Mouse (Mus musculus) kidney, postnatal 14 days (tissue): ENCODE measurements at regions not wholly inside any gene's neighbourhood (a gene's known extent, or its start where the extent isn't known, plus 50 kb on each side); places are given as distances from the start of the nearest gene placed in this dataset.
"Not testable (repeated sequence)": the region's sequence is repeated elsewhere in the genome, so short reads cannot be mapped to it uniquely, and the experiment has no call there.

Experiments used
- DNase-seq: peaks from one replicate; pipeline ENCODE4 v3.0.0; 2022; ENCODE audit warnings: mixed read lengths

DNA sequence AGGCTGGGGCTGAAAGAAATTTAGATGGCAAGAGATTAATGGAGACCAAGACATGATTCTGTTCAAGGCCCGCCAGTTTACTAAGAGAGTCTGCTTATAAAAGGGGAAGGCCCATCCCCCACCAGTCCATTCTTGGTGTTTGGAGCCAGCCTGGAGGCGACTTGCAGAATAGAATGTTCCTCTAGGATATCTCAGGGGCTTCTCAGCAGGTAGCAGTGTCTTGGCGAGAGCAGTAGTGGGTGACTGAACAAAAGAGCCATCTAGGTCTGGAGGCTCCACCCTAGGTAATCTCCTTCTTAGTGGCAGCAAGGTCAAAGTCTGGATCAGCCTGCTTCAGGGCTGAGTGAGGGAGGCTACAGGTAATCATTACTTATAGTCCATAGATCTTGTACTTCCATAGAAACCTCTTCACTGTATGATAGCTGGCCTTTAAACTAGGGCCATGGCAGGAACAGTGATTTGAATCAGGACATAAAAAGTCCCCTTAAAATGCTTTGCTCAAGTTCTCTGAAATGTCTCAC lies 166.0 kb upstream of the Gm5538 start:
- DNase-seq, result not testable (repeated sequence)

DNA sequence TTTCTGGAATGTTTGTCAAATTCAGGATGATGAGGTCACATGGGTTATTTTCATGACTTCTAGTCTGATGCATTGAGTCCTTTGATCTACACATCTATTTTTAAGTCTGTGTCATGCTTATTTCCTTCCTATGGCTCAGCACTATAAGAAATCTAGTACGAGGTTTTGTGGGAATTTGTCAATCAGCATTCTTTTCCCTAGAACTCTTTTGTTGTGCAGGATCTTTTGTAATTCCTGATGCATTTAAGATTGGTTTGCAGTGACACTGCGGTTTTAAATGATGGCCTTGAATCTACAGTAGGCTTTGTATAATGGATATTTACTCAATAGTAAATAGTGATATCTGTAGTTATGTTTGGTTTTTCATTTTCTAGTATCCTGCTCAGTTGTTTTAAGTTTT lies 187.0 kb upstream of the Gm5538 start:
- DNase-seq, result no peak

DNA sequence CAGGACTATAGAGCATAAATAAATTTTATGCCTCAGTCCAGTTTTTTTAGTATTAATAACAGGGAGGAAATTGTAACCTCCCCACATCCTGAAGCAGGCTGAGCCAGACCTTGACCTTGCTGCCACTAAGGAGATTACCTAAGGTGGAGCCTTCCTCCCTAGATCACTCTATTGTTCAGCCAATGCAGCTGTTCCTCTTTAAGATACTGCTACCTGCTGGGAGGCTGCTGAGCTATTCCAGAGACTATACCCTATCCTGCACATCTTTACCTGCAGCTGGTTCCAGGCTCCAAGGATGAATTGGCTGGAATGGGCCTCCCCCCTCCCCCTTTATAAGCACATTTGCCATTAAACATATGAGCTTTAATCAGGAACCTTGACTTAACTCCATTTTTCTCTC lies 189.0 kb upstream of the Gm5538 start:
- DNase-seq, result not testable (repeated sequence)

DNA sequence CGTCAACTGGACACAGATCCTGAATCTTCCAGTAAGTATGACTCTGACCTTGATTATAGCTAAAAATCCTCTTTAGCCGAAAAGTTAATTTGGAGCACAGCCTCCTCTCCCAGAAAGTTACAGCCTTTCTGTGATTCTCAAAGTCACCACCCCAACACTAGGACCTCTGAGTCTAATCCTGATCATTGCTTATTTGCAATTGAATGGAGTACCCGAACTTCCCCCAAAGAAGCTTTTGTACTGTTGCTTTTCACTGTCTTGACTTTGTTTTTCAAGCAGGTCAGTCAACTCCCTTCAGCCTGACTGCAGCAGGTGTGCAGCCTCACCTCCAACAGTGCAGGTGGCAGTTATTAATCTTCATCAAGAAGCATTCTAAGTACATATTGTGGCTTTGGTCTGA lies 189.7 kb upstream of the Gm5538 start:
- DNase-seq, result not testable (repeated sequence)

DNA sequence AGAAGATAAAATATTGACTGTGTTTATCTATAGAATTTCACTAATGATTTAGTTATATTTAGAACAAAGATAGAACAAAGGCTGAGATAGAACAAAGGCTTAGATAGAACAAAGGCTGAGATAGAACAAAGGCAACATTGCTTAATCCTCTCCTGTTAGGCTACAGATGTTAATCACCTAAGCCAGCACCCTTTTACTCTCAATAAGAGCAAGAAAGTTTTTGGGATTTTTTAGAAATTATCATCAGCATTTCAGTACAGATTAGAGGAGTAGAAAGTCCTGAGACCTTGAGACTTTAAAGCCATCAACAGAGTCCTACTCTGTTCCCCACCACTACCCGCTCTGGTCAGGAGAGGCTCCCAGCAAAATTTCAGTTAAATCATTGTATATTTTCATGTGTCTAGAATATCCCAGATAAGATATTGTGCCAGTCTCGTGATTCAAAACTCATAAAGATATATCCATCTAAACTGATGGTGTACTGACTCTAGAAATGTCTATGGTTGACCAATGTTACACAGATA lies 187.2 kb upstream of the Igsf10 start:
- no peak for DNase-seq

DNA sequence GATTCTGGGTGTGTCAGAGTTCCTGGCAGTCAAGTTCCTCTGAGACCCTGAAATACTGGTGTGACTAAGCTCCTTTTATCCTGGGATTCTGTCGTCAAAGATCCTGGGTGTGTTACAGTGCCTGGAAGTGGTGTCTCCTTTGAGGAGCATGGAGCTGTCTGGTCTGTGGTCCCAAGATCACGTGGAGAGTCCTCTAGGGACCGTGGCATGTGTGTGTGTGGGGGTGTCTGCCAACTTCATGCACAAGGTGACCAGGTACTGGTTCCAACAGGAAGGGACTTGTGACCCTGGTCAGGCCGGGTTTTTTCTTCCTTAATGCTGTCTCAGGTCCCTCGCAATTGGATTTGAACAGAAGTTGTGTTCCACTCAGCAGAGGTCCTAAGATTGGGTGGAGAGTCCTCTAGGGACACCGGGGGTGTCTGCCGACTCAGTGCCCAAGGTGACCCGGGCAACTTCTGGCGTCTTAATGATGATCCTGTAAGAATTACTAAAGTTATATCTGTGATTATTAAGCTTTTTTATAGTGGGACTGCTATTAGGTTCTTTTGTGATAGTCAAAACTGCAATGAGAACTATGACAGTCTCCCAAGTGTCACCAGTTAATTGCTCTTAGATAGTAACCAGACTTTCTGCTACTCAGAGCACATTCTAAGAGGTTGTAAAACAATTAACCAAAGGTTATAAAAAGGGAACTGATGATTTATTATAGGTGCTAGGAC lies 186.6 kb upstream of the Igsf10 start:
- no peak for DNase-seq

DNA sequence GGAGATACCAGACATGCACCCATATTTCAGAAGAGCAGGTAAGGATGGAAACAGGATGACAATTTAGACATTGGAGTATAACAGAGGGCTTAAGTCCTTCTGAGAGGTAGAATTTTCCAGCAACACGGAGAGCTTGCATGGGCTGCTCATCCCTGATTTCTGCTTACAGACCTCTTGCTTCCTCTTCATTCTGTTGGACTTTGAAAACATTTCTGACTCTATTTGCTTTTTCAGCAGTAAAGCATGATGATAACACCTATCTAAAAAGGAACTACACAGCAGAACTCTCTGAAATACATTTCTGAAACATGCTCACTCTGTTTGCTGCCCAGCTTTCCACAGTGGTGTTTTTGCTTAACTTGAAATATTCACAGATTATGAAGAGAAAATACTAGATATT lies 176.6 kb upstream of the Igsf10 start:
- no peak for DNase-seq

DNA sequence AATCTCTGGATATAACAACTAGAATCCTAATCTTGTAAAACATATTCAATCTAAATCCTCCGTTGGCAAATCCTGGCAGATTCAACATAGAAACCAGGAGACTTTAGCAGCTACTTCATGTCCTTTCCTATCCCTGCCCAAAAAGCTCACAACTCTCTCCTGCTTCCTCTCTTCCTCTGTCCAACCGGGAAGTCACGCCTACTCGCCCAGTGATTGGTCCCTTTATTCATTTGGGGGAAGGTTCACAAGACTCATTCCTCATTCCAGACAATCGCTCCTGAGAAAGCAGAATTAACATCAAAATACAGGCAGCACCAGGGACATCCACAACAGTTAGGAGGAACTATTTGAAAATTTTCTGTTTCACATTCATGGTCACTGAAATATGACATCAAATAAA lies 133.9 kb upstream of the Igsf10 start:
- no peak for DNase-seq

DNA sequence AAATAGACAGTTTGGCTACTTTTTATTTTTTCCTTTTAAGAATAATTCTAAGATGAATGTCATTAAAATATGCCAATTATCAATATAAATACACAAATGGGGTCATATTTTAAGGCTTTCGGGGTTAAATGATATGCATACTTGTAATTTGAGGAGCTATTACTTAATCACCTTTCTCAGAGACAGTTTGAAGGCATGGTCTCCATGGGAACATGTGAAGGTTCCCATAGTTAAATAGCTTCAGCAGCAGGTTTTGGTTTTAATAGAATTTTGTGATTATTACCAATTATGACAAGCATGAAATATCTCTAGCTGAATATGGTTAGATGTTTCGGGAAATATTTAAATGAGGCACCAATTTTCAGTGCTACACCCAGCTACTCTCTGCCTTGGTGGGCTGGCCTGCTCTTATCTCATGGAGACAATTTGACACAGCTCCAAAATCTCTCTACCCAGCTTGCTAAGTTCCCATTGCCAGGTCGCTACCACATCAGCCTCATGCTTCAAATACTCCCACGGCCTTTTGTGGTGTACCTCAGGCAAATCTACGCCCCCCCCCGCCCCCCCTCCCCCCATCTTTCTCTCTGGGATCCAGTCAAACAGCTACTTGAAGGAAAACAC lies 133.4 kb upstream of the Igsf10 start:
- DNase-seq, result no peak

DNA sequence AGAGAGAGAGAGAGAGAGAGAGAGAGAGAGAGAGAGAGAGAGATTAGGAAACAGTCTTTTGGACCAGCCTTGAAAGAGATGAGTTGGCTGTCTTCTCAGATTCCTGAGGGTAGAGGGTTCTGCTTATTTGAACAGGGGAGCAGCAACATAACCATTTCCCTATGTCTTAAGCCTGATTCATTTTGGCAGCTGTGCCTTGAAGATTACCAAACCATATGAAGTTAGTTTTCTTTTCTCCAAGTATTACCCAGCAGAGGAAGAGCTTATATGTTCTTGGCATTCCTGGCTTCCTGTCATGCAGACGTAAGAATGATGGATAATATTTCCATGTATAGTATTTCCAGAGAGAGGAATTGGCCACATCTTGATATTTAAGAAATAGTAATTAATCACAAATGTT lies 124.8 kb upstream of the Igsf10 start:
- DNase-seq, result no peak

DNA sequence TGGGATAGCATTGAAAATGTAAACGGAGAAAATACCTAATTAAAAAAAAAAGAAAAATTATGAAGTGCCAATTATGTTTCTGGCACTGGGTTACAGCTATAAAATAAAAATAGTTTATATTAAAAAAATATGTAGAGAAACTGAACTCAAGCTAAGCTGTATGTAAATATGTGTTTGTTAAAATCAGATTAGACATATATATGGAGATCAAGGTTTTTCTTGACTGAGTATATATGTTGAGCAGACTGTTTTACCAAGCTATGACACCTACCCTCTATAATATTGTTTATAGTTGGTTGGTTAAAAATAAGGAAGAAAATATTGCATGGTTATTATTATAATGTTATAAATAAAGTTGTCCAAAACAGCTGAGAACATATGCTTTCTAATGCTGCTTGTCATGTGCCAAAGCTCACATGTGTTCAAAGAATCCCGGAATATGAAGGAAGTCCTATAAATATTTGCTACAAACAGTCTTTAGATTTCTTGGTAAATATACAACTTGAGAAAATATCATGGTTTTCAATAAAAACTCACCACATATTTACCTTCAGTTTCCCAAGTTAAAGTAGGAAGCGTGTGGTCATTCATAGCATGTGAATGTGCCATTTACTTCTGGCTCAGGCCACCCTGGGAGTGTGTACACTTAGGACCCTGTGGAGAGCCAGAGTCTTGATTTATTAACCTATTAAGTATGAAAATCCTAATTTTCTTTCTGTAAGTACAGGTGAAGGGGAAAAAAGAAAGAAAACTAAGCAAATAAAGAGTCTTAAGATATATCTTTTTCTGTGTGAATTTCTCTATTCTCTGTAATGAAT lies 118.4 kb upstream of the Igsf10 start:
- no peak for DNase-seq

DNA sequence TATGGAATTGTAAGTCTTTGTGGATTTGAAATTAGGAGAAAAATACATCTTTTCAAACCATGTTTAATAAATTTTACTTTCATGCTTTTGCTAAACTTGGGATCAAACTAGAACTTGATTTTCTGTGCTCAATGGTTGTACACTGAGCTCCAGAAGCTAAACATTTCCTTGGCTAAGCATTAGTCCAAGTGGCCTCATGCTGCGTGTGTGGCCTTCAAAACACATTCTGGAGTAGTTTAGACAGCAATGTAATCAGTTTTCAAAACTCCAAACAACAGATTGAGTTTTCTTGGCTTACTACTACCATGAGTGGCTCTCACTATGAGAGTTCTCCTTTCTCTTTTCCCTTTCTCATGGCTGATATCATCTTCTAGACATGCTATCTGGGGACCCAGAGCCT lies 112.7 kb upstream of the Igsf10 start:
- no peak for DNase-seq

DNA sequence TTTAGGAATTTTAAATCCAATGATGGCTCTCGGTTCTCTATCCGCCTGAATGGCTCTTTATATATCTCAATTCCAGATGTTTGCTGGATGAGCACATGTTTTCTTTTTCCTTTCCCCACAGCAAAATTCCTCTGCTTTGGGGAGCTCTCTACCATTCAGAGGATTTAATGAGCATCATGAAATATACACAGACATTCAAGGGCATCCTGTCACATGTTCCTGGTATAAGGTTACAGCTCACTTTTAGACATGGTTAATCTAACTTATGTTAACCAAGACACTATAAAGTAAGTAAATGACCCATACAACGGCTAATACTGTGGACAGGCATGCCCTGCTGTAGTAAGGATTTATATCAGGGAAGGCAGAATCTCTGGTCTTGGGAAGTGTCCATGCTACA lies 106.9 kb upstream of the Igsf10 start:
- DNase-seq, result no peak

DNA sequence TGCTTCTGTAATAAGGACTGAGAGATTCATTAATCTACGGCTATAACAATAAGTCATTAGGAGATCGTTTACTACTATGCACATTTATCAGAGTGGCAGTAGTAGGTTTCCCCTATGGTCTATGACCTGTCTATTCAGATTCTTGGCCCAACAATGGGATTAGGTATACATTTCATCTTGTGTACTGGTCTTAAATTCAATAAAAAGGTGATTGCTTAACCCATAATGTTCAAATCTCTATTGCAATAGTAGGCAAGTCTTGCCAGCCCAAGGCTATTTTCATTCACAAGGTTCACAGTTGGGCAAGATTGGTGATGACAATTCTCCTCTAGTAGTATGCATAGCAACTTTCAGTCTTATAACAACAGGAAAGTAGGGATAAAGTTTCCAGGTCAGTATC lies 79.4 kb upstream of the Igsf10 start:
- no peak for DNase-seq

DNA sequence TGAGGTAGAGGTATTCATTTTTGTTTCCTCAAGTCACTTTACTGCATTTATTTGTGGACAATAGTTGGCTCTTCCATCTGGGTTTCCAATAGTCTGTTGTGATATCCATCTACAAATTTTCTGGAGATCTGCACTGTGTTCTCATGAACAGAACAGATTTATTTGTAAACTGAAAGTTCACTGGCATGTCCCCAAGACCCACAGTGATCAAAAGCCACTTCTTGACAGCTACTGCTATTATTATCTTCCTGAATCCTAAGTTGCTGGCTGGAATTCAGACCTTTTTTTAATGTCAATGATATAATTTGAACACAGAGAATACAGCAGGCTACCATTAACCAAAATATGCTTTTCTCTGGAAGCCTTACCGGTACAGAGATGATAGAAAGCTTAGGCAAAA lies 64.9 kb upstream of the Igsf10 start:
- DNase-seq, result peak; percentile 4

DNA sequence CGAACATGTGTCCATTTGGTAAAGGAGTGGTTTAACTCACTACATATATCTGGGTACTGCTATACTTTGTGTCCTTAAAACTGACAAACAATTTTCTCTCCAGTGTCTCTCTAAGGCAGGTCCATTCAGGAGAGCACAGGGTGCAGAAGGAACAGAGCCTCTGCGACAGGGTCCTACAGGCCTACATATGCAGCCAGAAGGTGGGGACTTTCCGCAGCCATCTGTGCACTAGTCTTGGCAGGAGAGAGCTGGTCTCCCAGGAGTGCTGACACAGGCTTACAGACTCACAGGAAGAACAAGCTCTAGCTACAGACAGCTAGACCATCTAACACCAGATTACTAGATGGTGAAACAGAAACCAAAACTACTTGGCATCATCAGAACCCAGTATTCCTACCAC lies 61.8 kb upstream of the Igsf10 start:
- no peak for DNase-seq

DNA sequence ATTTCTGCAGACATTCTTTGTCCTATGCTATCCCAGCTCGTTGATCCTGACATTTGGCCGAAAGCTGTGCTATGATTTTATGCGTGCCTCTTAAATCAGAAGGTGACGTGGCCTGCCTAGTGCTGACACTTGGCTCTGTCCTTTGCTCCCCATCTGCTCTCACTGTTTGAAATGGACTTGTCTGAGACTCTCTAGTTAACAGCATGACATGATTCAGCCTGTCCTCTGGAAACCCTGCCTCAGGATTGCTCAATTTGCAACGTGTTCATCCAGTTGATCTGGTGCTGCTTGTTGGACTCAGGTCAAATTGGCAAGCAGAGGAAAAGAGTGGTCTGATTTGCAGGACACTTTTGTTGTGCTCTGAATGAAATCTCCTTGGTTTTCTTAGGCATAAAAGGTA lies 57.7 kb upstream of the Igsf10 start:
- DNase-seq, result peak; percentile 67

DNA sequence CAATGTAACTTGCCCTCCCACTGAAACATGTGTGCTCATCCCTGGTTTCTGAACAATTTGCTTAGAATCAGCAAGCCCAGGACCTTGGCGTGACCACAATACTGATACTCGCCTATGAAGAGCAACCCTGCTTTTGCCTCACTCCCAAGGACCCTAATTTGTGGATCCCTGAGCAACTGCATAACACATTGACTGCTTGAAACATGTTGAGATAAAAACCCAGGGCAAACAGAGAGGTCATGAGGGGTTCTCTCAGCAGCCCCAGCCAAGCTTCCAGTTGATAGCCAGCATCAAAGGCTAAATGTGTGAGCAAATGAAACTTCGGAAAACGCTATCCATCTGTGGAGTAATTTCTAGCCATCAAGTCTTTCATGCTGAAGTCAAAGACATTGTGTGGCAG lies 57.2 kb upstream of the Igsf10 start:
- no peak for DNase-seq
